Mouse (Mus musculus): Measurements from ENCODE around the gene Myh14.

DNA sequence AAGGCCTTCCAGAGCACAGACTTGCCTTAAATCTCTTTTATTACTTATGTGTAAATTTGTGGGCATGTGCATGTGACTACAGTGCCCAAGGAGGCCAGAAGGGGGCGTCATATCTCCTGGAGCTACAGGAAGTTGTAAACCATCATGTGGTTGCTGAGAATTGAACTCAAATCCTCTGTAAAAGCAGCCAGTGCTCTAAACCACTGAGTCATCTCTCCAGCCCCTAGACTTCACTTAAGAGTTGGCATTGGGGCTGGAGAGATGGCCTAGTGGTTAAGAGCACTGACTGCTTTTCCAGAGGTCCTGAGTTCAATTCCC, 44.6 kb downstream of the Myh14 start:
- TF ChIP-seq ELF1 (IDR thresholded peaks at IDR 0.05; ENCODE audit: low read depth, low read length) (no peak), CHD2 (IDR thresholded peaks at IDR 0.05; ENCODE audit: low read length) (no peak), POLR2A (IDR thresholded peaks at IDR 0.05; ENCODE audit: control insufficient read depth in 1 of 2, insufficient read depth in 1 of 2, low read depth in 1 of 2, low read length in 2 of 2, poor library complexity in 1 of 2) (no peak), KAT2A (conservative IDR thresholded peaks at IDR 0.05; ENCODE audit: low read depth, low read length) (no peak), MAX (IDR thresholded peaks at IDR 0.05; ENCODE audit: low read length) (no peak), CTCF (IDR thresholded peaks at IDR 0.05 in 2 of 3, conservative IDR thresholded peaks at IDR 0.05 in 1 of 3; ENCODE audit: control insufficient read depth in 1 of 3, insufficient read depth in 1 of 3, low read depth in 2 of 3, low read length in 3 of 3, poor library complexity in 1 of 3, severe bottlenecking in 1 of 3) (no peak; a peak in 1 of 6 replicates), E2F4 (IDR thresholded peaks at IDR 0.05; ENCODE audit: borderline replicate concordance, low read depth, low read length) (no peak), MEF2A (IDR thresholded peaks at IDR 0.05; ENCODE audit: extremely low read depth, insufficient replicate concordance, low read depth, low read length, poor library complexity, severe bottlenecking) (no peak), EP300 (IDR thresholded peaks at IDR 0.05; ENCODE audit: low read depth in 1 of 2, low read length in 2 of 2) (no peak), GATA1 (IDR thresholded peaks at IDR 0.05; ENCODE audit: low read depth, low read length) (no peak), NELFE (IDR thresholded peaks at IDR 0.05; ENCODE audit: low read depth, low read length) (no peak), SMC3 (IDR thresholded peaks at IDR 0.05; ENCODE audit: low read depth, low read length) (no peak), GABPA (IDR thresholded peaks at IDR 0.05; ENCODE audit: low read depth, low read length) (no peak), POLR2AphosphoS2 (IDR thresholded peaks at IDR 0.05; ENCODE audit: low read length) (no peak)

All from MEL (cell line).